Comparison of ENCODE assay signal across 10 mouse cellular contexts in genomic region chr19:44458696-44459095, GRCm38 (mm10). TPM values are rescaled to one million over a fixed set of nuclear protein-coding genes. Genes with fewer than 3 reads are reported as not detected.
A peak's percentile ranks its signal among the peaks of the same experiment; 100 is the strongest.
DNase-seq lines count a peak whose midpoint lies in the region; ATAC-seq and TF ChIP-seq lines count a peak whose summit lies in the region.
"Had no signal": no experiment of that assay in that cellular context is flagged by ENCODE, and none has a peak within 500 bp of the region (broad histone marks: within the 10 kb centered on the region; RNA-seq: fewer than 3 reads in every experiment).

No protein-coding gene starts in this region.

- no peak overlapping the region for H3K4me2 ChIP-seq in kidney, embryonic 14.5 days (replicated peaks; ENCODE audit: low read depth, low read length)
- H3K4me2 ChIP-seq in midbrain, embryonic 13.5 days (replicated peaks) = no peak overlapping the region
- H3K4me2 ChIP-seq in forebrain, postnatal 0 days (ENCODE audit: low read depth) = no peak overlapping the region

- no peaks in the 10 kb centered on the region for H3K9me3 ChIP-seq in kidney, embryonic 14.5 days (ENCODE audit: control insufficient read depth, low read length)
- no peaks in the 10 kb centered on the region for H3K9me3 ChIP-seq in midbrain, embryonic 13.5 days
- no peaks in the 10 kb centered on the region for H3K9me3 ChIP-seq in forebrain, postnatal 0 days (ENCODE audit: low read length)

- no peak overlapping the region for H3K9ac ChIP-seq in kidney, embryonic 14.5 days (ENCODE audit: low read depth, low read length)
- no peak overlapping the region for H3K9ac ChIP-seq in midbrain, embryonic 13.5 days (replicated peaks)
- H3K9ac ChIP-seq in forebrain, postnatal 0 days = no peak overlapping the region

- TF ChIP-seq CTCF in forebrain, postnatal 0 days (IDR thresholded peaks at IDR 0.05; ENCODE audit: low read depth) = no peak

- no peak overlapping the region for H3K4me3 ChIP-seq in kidney, embryonic 14.5 days (ENCODE audit: low read length)
- no peak overlapping the region for H3K4me3 ChIP-seq in midbrain, embryonic 13.5 days (replicated peaks)
- no peak overlapping the region for H3K4me3 ChIP-seq in forebrain, postnatal 0 days (ENCODE audit: low read depth, low read length)

- 93% methylated on average over 13 of the region's 13 CpGs for WGBS in kidney, embryonic 14.5 days
- WGBS in midbrain, embryonic 13.5 days = 93% methylated on average over 13 of the region's 13 CpGs
- 73% methylated on average over 13 of the region's 13 CpGs for WGBS in forebrain, postnatal 0 days

- H3K36me3 ChIP-seq in kidney, embryonic 14.5 days (ENCODE audit: control insufficient read depth, insufficient read depth, low read length) = no peaks in the 10 kb centered on the region
- no peaks in the 10 kb centered on the region for H3K36me3 ChIP-seq in midbrain, embryonic 13.5 days
- no peaks in the 10 kb centered on the region for H3K36me3 ChIP-seq in forebrain, postnatal 0 days (ENCODE audit: insufficient read depth)

- DNase-seq in kidney, adult 11 months = peak; percentile 39
- peak; percentile 65 for DNase-seq in adrenal gland, postnatal 14 days
- peak; percentile 73 for DNase-seq in cerebellum, adult 9-10 months
- peak; percentile 9 to 14 for DNase-seq in layer of hippocampus, adult 8-10 months (ENCODE audit: low spot score in 2 of 2)
- no peak for DNase-seq in thymus, postnatal 36 days
- DNase-seq in forebrain, postnatal 0 days = no peak

- no peak for ATAC-seq in kidney, embryonic 14.5 days (ENCODE audit: low FRiP score, low TSS enrichment)
- ATAC-seq in midbrain, embryonic 13.5 days = no peak
- no peak for ATAC-seq in forebrain, postnatal 0 days

- H3K27ac ChIP-seq in kidney, embryonic 14.5 days (ENCODE audit: low read depth, low read length) = no peak overlapping the region
- H3K27ac ChIP-seq in midbrain, embryonic 13.5 days = no peak overlapping the region
- H3K27ac ChIP-seq in forebrain, postnatal 0 days (ENCODE audit: low read depth, low read length) = no peak overlapping the region

- H3K4me1 ChIP-seq in kidney, embryonic 14.5 days (ENCODE audit: control insufficient read depth, insufficient read depth, low read length) = no peaks in the 10 kb centered on the region
- no peaks in the 10 kb centered on the region for H3K4me1 ChIP-seq in midbrain, embryonic 13.5 days (replicated peaks)
- H3K4me1 ChIP-seq in forebrain, postnatal 0 days (ENCODE audit: insufficient read depth) = no peaks in the 10 kb centered on the region

- H3K27me3 ChIP-seq in kidney, embryonic 14.5 days (ENCODE audit: control insufficient read depth, insufficient read depth, low read length) = no peaks in the 10 kb centered on the region
- 0 out of 2 replicates have a peak, but pooled peaks cover 2% of the 10 kb centered on the region for H3K27me3 ChIP-seq in midbrain, embryonic 13.5 days
- H3K27me3 ChIP-seq in forebrain, postnatal 0 days (ENCODE audit: insufficient read depth, low read length) = no peaks in the 10 kb centered on the region

RNA-seq across cellular contexts. Expression of gene Wnt8b, which starts 34.6 kb away (rescaled TPM):
- polyA plus RNA-seq in kidney, embryonic 14.5 days (2014; fragmentation: Nextera tagmentation; extraction: Ambion mirVana) = 3.5 and 4.5 TPM in 2 replicates
- 0.11 and 0.19 TPM in 2 replicates for total RNA-seq in adrenal gland, postnatal 14 days (2021)
- not detected for total RNA-seq in layer of hippocampus, adult 8-10 months (2022)
- polyA plus RNA-seq in midbrain, embryonic 13.5 days (2015; fragmentation: Nextera tagmentation; extraction: Ambion mirVana) = 8.0 and 11.8 TPM in 2 replicates
- 0.54 and 2.1 TPM in 2 replicates for total RNA-seq in forebrain, postnatal 0 days (2014; rRNA removed)
- 0.60 and 1.2 TPM in 2 replicates for polyA plus RNA-seq in forebrain, postnatal 0 days (2015; fragmentation: Nextera tagmentation; extraction: Ambion mirVana)
- total RNA-seq: left cerebral cortex, postnatal 10 days had no signal
- polyA plus RNA-seq: heart, embryonic 14.5 days had no signal

RNA-seq across cellular contexts. Expression of gene Scd1, which starts 51.0 kb away (rescaled TPM):
- 2.7 and 5.2 TPM in 2 replicates for polyA plus RNA-seq in kidney, embryonic 14.5 days (2014; fragmentation: Nextera tagmentation; extraction: Ambion mirVana)
- 186 and 262 TPM in 2 replicates for total RNA-seq in adrenal gland, postnatal 14 days (2021)
- total RNA-seq in layer of hippocampus, adult 8-10 months (2022) = 100 to 1,000 TPM; 131 to 178 (median 143) TPM
- 3.5 and 5.0 TPM in 2 replicates for polyA plus RNA-seq in midbrain, embryonic 13.5 days (2015; fragmentation: Nextera tagmentation; extraction: Ambion mirVana)
- total RNA-seq in forebrain, postnatal 0 days (2014; rRNA removed) = 30.8 and 41.0 TPM in 2 replicates
- polyA plus RNA-seq in forebrain, postnatal 0 days (2015; fragmentation: Nextera tagmentation; extraction: Ambion mirVana) = 5.2 and 8.7 TPM in 2 replicates

Comparison
In these comparisons a context has a peak if more than half of its experiments do, and no peak if none do; other contexts are left out.
1. DNase-seq: peak in kidney, adult 11 months (single experiment), adrenal gland, postnatal 14 days (single experiment), cerebellum, adult 9-10 months (single experiment) and layer of hippocampus, adult 8-10 months (2 of 2); none in thymus, postnatal 36 days (0 of 2) and forebrain, postnatal 0 days (single experiment).